Mouse (Mus musculus): ENCODE data around the gene Zfp398. TPM values are rescaled to one million over a fixed set of nuclear protein-coding genes. Genes with fewer than 3 reads are reported as not detected.

The Zfp398 gene
- 0.04 and 0.06 TPM in 2 replicates for polyA plus RNA-seq (2012)

DNA sequence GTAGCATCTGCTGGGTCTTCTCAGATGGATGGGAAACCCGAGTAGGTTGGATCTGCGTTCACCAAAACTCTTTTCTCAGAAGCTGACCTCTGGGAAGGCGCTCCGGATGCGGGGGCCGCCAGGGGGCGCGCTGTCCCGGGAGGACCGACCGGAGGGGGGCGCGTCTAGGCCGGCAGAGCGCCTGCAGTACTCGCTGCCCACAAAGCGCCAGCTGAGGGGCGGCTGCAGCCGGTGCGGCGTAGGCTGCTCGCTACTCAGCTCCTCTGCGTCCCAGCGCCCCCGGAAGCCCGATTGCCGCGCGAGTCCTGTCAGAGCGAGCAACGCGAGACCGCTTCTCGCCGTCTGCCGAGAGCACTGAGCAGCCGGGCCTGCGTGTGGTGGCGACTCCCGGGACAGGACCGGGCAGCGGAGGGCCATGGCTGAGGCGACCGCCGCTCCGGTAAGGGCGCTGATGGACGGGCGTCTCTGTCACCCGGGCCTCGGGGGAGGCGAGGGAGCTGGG is at the start of gene Zfp398:
Gene Zfp398 (plus strand): TSS at position 180 of the 502 bp plus-strand sequence.
- TF ChIP-seq GATA1 (IDR thresholded peaks at IDR 0.05; ENCODE audit: low read length) (no peak), TAL1 (IDR thresholded peaks at IDR 0.05; ENCODE audit: low read length) (no peak)
- peaks cover 42% of the 10 kb centered on the region for H3K4me1 ChIP-seq (ENCODE audit: control insufficient read depth)
- peaks cover 5% of the 10 kb centered on the region for H3K36me3 ChIP-seq (ENCODE audit: control insufficient read depth)
- H3K4me3 ChIP-seq (replicated peaks): peak within 1 kb of the TSS; percentile 88
- H3K27me3 ChIP-seq (ENCODE audit: control insufficient read depth): no peaks in the 10 kb centered on the region
- H3K9me3 ChIP-seq (ENCODE audit: control insufficient read depth, low read length): no peaks in the 10 kb centered on the region

DNA sequence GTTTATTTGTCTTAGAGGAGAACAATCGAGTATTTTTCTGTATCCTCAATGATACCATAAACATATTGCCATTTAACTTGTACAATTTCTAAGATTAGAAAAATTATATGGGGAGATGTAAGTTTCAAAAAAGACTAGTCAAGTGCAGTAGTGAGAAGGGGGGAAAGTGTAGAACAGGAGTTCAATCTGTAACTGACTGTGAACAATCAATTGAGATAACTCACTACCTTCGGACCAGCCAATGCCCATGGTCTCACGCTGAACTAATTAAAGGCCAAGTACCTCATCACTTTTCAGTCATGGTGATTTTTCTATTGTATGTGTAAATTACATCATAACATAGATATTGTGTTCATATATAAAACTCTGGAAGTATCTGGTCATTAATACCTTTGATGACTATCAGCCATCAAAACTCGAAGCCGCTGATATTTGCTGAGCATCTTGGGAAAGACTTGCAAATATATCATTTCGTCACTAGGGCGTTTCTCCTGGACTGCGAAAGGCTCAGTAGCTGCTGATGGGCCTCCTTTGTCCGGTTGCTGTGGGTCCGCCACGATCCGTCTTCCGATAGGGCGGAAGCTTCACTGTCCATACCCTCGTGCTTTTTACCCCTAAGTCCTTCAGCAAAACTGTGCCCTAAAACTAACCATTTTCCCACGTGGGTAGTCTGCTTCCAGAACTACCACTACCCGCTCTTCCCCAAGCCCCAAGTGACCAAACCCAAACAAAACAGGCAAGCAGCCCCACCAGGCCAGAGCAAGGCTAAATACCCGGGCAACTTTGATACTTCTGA is 47.3 kb upstream of the Zfp398 start:
- Histone ChIP-seq H3K36me3 (ENCODE audit: control insufficient read depth) (no peaks in the 10 kb centered on the region), H3K4me3 (replicated peaks) (peak overlapping the region; percentile 72), H3K27me3 (ENCODE audit: control insufficient read depth) (no peaks in the 10 kb centered on the region), H3K9me3 (ENCODE audit: control insufficient read depth, low read length) (no peaks in the 10 kb centered on the region), H3K4me1 (ENCODE audit: control insufficient read depth) (peaks cover 28% of the 10 kb centered on the region)
- TF ChIP-seq GATA1 (IDR thresholded peaks at IDR 0.05; ENCODE audit: low read length): no peak
- TF ChIP-seq TAL1 (IDR thresholded peaks at IDR 0.05; ENCODE audit: low read length): no peak

DNA sequence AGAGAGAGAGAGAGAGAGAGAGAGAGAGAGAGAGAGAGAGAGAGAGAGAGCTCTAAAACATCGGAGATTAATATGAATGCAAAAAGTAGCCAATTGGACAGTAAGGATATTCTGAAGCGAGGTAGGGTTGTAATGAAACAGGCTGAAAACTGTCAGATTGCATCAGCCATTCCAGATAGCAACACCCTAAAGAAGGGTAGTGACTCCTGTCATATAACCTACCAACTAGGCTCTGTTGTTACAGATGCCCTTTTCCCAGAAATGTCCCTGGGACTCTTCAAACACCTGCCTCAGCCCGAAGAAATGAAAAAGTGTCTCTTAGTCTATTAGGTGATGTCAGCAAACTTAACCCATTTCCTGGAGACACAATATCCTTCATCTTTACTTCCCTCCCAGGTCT is 46.6 kb upstream of the Zfp398 start:
- Histone ChIP-seq H3K4me3 (replicated peaks) (peak overlapping the region; percentile 72), H3K9me3 (ENCODE audit: control insufficient read depth, low read length) (no peaks in the 10 kb centered on the region), H3K27me3 (ENCODE audit: control insufficient read depth) (no peaks in the 10 kb centered on the region), H3K36me3 (ENCODE audit: control insufficient read depth) (no peaks in the 10 kb centered on the region), H3K4me1 (ENCODE audit: control insufficient read depth) (peaks cover 28% of the 10 kb centered on the region)
- TF ChIP-seq GATA1 (IDR thresholded peaks at IDR 0.05; ENCODE audit: low read length): no peak
- TF ChIP-seq TAL1 (IDR thresholded peaks at IDR 0.05; ENCODE audit: low read length): no peak

DNA sequence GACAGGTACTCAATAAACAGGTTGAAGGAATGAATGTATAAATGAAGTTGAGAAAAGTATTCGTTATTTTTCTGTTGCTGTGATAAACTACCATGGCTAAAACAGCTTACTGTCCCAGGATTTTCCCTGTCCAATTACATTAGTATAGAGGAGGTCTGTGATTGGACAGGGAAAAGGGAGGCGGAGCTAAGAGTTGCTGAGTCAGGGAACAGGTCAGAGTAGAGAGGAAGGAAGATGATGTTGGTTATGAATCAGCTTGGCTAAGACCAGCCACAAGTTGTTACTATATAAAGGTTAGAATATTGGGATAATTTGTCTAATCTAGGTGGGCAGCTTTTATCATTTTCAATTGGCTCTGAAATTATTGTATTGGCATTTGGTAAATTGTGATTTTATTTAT is 44.7 kb upstream of the Zfp398 start:
- no peaks in the 10 kb centered on the region for H3K9me3 ChIP-seq (ENCODE audit: control insufficient read depth, low read length)
- TF ChIP-seq GATA1 (IDR thresholded peaks at IDR 0.05; ENCODE audit: low read length): no peak
- no peak for TF ChIP-seq TAL1 (IDR thresholded peaks at IDR 0.05; ENCODE audit: low read length)
- H3K4me3 ChIP-seq (replicated peaks): no peak overlapping the region
- peaks cover 8% of the 10 kb centered on the region for H3K36me3 ChIP-seq (ENCODE audit: control insufficient read depth)
- H3K27me3 ChIP-seq (ENCODE audit: control insufficient read depth): no peaks in the 10 kb centered on the region
- peaks cover 28% of the 10 kb centered on the region for H3K4me1 ChIP-seq (ENCODE audit: control insufficient read depth)

DNA sequence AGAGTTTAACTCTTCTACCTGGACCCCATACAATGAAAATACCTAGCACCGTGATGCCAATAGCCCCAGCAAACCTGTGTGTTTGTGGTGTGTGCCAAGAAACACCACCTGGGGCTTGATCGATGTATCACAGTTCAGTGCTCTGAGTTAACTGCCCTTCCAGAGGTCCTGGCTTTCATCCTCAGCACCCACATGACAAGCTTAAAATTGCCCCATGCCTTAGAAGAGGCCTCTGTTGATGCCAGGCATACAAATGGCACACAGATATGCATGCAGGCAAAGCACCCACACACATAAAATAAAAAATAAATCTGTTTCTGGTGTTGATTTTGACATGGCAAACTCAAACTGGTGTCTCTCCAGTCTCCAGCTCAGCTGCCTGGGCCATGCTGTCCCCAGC is 42.9 kb upstream of the Zfp398 start:
- TF ChIP-seq GATA1 (IDR thresholded peaks at IDR 0.05; ENCODE audit: low read length) (no peak), TAL1 (IDR thresholded peaks at IDR 0.05; ENCODE audit: low read length) (no peak)
- Histone ChIP-seq H3K27me3 (ENCODE audit: control insufficient read depth) (no peaks in the 10 kb centered on the region), H3K4me1 (ENCODE audit: control insufficient read depth) (peaks cover 24% of the 10 kb centered on the region), H3K9me3 (ENCODE audit: control insufficient read depth, low read length) (no peaks in the 10 kb centered on the region), H3K36me3 (ENCODE audit: control insufficient read depth) (peaks cover 21% of the 10 kb centered on the region), H3K4me3 (replicated peaks) (no peak overlapping the region)

DNA sequence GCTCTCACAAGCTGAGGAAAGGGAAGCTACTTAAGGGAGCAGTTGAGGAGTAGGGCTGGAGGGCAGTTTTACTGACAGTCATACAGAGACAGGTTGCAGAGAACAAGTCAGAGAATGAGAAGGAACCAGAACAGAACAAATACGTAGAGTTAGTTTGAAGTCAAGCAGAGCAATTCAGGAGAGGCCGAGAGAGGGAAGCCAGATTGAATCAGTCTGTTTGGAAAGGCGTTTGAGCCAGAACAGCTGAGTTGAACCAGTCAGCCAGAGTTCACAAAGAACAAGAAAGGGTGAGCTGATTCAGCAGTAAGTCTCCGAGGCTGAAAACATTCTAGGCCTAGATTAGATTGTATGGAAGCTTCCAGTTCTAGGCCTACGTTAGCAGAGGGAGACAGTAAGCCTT is 42.2 kb upstream of the Zfp398 start:
- H3K36me3 ChIP-seq (ENCODE audit: control insufficient read depth): peaks cover 23% of the 10 kb centered on the region
- no peaks in the 10 kb centered on the region for H3K27me3 ChIP-seq (ENCODE audit: control insufficient read depth)
- H3K9me3 ChIP-seq (ENCODE audit: control insufficient read depth, low read length): no peaks in the 10 kb centered on the region
- TF ChIP-seq TAL1 (IDR thresholded peaks at IDR 0.05; ENCODE audit: low read length) (no peak), GATA1 (IDR thresholded peaks at IDR 0.05; ENCODE audit: low read length) (no peak)
- no peak overlapping the region for H3K4me3 ChIP-seq (replicated peaks)
- peaks cover 22% of the 10 kb centered on the region for H3K4me1 ChIP-seq (ENCODE audit: control insufficient read depth)

DNA sequence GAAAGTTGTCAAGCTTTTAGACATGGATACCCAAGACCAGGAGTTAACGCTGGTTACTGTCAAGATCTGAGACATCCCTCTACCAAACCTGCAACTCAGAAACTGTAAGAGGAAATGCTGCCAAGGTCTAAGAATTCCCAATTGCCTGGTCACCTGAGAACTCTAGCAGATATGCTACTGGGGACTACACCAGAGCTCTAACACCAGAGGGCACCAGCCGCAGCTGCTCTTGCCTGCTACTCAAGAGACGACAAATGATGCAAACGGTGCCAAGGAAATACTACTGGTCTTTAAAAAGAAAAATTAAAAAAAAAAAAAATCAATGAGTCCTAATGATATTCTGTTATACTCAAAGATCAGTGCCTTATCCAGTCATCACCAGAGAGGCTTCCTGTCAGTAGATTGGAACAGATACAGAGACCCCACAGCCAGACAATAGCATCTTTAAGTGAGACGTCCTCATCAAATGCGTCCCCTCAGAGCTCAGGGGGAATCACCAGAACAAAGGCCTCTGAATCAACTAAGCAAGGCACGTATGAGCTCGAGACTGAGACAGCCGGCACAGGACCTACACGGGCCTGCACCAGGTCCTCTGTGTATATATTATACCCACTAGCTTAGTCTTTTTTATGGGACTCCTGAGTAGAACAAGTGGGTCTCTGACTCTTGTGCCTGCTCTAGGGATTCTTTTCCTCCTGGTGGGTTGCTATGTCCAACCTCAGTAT is 41.2 kb upstream of the Zfp398 start:
- H3K4me1 ChIP-seq (ENCODE audit: control insufficient read depth): peaks cover 13% of the 10 kb centered on the region
- H3K36me3 ChIP-seq (ENCODE audit: control insufficient read depth): peaks cover 30% of the 10 kb centered on the region
- TF ChIP-seq GATA1 (IDR thresholded peaks at IDR 0.05; ENCODE audit: low read length) (no peak), TAL1 (IDR thresholded peaks at IDR 0.05; ENCODE audit: low read length) (no peak)
- no peaks in the 10 kb centered on the region for H3K9me3 ChIP-seq (ENCODE audit: control insufficient read depth, low read length)
- H3K27me3 ChIP-seq (ENCODE audit: control insufficient read depth): no peaks in the 10 kb centered on the region
- H3K4me3 ChIP-seq (replicated peaks): no peak overlapping the region

DNA sequence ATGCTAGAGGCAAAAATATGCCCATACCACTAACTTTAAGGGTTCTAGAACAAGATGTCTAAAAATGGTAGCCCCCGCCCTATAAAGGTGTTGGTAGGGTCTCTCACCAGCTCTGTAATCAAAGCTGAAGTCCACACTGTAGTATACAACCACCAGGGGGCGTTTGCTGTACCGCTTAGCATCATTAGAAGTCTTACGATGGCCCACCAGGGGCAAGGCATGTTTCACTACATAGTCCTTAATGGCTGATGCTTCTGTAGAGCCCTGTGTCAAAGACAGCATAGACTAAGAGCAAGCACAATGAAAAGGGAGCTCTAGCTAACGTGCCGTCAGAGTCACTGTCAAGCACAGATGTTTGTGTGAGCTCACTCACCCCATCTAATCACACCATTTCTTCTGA is 36.4 kb upstream of the Zfp398 start:
- Histone ChIP-seq H3K27me3 (ENCODE audit: control insufficient read depth) (no peaks in the 10 kb centered on the region), H3K4me3 (replicated peaks) (no peak overlapping the region), H3K36me3 (ENCODE audit: control insufficient read depth) (peaks cover 75% of the 10 kb centered on the region), H3K9me3 (ENCODE audit: control insufficient read depth, low read length) (no peaks in the 10 kb centered on the region), H3K4me1 (ENCODE audit: control insufficient read depth) (no peaks in the 10 kb centered on the region)
- TF ChIP-seq TAL1 (IDR thresholded peaks at IDR 0.05; ENCODE audit: low read length): no peak
- TF ChIP-seq GATA1 (IDR thresholded peaks at IDR 0.05; ENCODE audit: low read length): no peak

DNA sequence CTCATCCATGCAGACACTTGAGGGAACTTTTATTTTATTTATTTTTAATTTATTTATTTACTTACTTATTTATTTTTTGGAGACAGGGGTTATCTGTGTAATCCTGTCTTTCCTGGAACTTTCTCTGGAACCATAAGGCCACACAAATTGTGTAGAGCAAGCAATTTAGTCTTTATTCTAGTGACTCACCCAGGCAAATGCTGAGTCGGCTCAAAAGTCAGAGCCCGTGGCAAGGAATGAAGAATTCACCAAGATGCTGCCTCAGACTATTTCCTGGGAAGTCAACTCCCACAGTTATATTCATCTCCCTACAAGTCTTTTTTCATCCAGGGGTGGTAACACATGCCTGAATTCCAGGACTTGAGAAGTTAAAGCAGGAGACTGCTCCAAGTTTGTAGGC is 29.9 kb upstream of the Zfp398 start:
- H3K9me3 ChIP-seq (ENCODE audit: control insufficient read depth, low read length): no peaks in the 10 kb centered on the region
- no peaks in the 10 kb centered on the region for H3K27me3 ChIP-seq (ENCODE audit: control insufficient read depth)
- peaks cover 65% of the 10 kb centered on the region for H3K36me3 ChIP-seq (ENCODE audit: control insufficient read depth)
- H3K4me1 ChIP-seq (ENCODE audit: control insufficient read depth): peaks cover 6% of the 10 kb centered on the region
- H3K4me3 ChIP-seq (replicated peaks): no peak overlapping the region
- no peak for TF ChIP-seq TAL1 (IDR thresholded peaks at IDR 0.05; ENCODE audit: low read length)
- no peak for TF ChIP-seq GATA1 (IDR thresholded peaks at IDR 0.05; ENCODE audit: low read length)

Measured in erythroblast, embryonic 14.5 days (primary cell).